Mouse (Mus musculus): Measurements from ENCODE around the gene Eif4a2.

- TF ChIP-seq CTCF (IDR thresholded peaks at IDR 0.05; ENCODE audit: borderline replicate concordance, extremely low read depth, insufficient read depth, insufficient read length), result no peak
- no peak for TF ChIP-seq POLR2A (IDR thresholded peaks at IDR 0.05; ENCODE audit: borderline replicate concordance, extremely low read depth, insufficient read depth, insufficient read length, poor library complexity, severe bottlenecking)
These were observed 4.1 kb upstream of the Eif4a2 start for GRCm38 (mm10) chr16:23103038-23103745.
